Mouse (Mus musculus) olfactory bulb, adult 2 months (tissue): Measurements from ENCODE around the gene Sorbs1.
"Not testable (repeated sequence)": the region's sequence is repeated elsewhere in the genome, so short reads cannot be mapped to it uniquely, and the experiment has no call there.

Experiments
- CTCF ChIP-seq: fragments of 200-500 bp; IDR thresholded peaks from 2 replicates; pipeline ENCODE4 v1.5.1; 2012; ENCODE audit warnings: low read depth, mild to moderate bottlenecking, low read length, moderate library complexity; ENCODE audit not compliant: insufficient read depth
- POLR2A ChIP-seq: fragments of 200-500 bp; IDR thresholded peaks from 2 replicates; pipeline ENCODE4 v1.6.1; 2012; ENCODE audit warnings: mild to moderate bottlenecking, low read depth, low read length, moderate library complexity; ENCODE audit not compliant: insufficient read depth

DNA sequence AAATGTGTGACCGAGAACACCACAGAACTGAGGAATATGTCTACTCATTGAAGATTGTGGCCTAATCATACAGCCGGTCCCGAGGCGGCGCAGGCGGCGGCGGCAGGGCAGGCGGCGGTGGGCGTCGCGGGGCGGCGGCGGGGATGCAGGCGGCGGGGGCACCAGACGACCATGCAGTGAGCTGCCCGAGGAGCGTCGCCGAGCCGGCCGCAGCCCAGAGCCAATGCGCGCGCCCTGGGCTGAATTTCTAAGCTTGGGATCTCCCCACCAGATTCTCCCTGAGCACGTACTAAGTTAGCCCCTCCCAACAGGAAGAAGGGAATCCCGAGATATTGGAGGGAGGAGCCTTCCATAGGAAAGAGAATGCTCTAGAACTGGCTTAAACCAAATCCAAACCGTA is 47.9 kb upstream of the Sorbs1 start:
- TF ChIP-seq CTCF, POLR2A: not testable (repeated sequence)
